Mouse (Mus musculus) ovary, adult 2 months (tissue): ENCODE results near the gene Slc2a10. TPM values are rescaled to one million over a fixed set of nuclear protein-coding genes. Genes with fewer than 3 reads are reported as not detected.

Experiments used
- polyA plus RNA-seq: library from polyadenylated mRNA; depleted of rRNA; stranded (reverse); fragments of >200 nt; gene quantifications from 2 replicates; pipeline ENCODE4 v1.2.3, GENCODE M21; 2012; rRNA removed

Gene Slc2a10
- polyA plus RNA-seq, result 10.3 and 11.4 TPM in 2 replicates

DNA sequence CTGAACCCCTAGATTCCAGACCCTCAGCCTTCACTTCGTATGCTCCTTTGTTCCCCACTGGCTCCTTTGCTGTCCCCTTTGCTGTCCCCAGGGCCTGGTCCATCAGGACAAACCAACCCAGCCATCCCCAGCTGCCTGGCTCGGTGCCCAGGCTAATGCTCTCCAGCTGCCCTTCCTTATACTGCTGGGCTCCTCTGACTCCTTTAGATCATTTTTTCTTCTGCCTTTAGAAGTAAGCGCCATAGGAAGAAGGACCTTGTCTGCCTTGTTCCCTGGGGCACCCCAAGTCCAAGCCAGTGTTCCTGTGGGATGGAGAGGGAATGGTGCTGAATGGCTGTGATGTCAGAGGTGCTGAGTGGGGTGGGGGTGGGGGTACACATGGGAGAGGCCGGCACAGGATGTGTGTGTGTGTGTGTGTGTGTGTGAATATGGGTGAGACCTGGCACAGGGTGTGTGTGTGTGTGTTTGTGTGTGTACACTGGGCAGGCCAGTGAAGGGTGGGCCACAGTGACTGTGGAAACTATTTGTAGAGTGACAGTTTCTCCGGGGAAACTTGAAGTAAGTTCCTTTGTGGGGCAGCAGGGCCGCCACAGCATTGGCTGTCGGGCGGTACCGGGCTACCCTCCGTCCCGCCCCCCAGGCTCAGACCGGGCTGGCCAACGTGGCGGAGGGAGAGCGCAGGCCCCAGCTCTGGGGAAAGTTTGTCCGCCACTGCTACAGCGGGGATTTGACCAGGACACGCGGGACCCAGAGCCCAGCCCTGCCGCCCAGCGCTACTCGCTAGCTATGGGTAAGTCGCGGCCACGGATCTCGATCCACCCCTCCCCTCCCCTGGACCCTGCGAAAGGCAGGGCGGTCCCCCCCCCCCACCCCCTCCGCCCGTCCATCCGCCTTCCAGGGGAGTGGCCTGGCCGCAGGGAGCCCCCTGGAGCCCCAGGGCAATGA, at the start of gene Slc2a10:
Gene Slc2a10, plus strand, starts transcription at position 529 of the 945 bp plus-strand sequence.

DNA sequence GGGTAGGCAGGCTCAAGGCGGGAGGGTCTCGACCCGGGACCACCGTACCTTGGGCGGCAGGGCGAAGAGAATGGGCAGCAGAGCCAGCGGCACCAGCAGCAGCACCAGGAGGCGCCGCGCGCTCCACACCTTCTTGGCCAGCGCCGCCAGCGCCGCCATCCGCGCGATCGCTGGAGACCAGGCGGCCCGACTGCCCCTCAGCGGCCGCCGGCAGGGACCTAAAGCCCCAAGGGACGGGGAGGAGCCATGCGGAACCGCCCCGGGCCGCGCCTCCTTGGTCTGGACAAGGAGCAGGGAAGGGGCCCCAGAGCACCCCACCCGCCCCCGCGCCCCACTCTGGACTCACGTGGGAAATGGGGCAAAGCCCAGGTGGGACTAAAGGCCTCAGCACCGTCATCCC, 30.6 kb upstream of the Slc2a10 start, which contains the start of gene Slc13a3:
Gene Slc13a3, minus strand, starts transcription at position 228 of the 400 bp plus-strand sequence.

DNA sequence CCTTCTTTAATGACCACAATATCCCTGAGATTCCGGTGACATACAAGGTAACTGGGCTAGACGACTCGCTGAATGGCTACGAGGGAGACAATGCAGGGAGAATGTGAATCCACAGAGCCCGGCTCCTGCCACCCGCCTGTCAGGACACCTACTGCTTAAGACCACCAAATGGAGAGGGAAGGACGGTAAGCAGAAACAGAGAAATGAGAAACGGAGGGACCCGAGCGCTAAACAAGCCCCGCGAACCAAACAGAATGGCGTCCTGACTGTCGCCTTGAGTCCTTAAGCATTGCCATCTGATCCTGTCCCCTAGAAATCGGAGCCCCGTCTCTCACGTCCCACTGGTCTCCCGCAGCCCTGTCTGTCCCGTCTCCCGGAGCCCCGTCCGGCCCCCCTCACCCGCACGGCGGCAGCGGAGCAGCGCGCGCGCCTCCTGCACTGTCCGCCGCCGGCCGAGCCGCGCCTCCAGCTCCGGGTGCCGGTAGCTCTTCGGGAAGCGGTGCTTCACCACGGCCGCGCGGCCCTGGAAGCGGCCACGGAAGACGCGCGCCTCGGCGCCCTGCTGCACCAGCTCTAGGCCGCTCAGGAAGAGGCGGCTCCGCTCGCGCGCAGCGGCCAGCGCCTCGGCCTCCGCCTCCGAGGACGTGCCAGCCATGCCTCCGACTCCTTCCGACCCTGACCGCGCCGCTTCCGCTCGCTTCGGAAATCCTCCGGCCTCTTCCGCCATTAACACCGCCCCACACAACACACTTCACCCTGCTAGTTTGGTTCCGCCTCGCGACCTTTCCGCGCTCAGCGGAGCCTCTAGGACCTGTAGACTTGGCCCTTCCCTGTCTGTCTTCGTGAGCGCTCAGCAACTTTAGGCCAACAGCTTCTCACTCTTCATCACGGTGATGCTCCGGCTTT, 10.7 kb upstream of the Slc2a10 start, which contains the start of gene Trp53rka:
Gene Trp53rka, minus strand, starts transcription at position 677 of the 906 bp plus-strand sequence.

Other genes starting within 250 kb of the Slc2a10 start
- gene Slc35c2, start 215.9 kb upstream of the Slc2a10 start, polyA plus RNA-seq, result 62.8 and 66.6 TPM in 2 replicates
- gene Elmo2, start 177.3 kb upstream of the Slc2a10 start, polyA plus RNA-seq, result 90.6 and 92.9 TPM in 2 replicates
- 0.33 TPM in 1 of 2 replicates, not detected in the other for gene Zfp663, start 135.1 kb upstream of the Slc2a10 start, polyA plus RNA-seq
- 6.4 and 7.4 TPM in 2 replicates for gene Zfp334, start 115.5 kb upstream of the Slc2a10 start, polyA plus RNA-seq
- gene Ocstamp, start 103.4 kb upstream of the Slc2a10 start, polyA plus RNA-seq, result 0.26 and 0.36 TPM in 2 replicates
- gene Slc13a3, start 30.6 kb upstream of the Slc2a10 start, polyA plus RNA-seq, result 1.8 and 3.1 TPM in 2 replicates
- gene Trp53rka, start 10.5 kb upstream of the Slc2a10 start, polyA plus RNA-seq, result 34.7 and 38.2 TPM in 2 replicates
- gene Eya2, start 91.2 kb downstream of the Slc2a10 start, polyA plus RNA-seq, result 74.6 and 106 TPM in 2 replicates